Mouse (Mus musculus): Measurements from ENCODE around the gene Cmip. TPM values are rescaled to one million over a fixed set of nuclear protein-coding genes. Genes with fewer than 3 reads are reported as not detected.

Gene Cmip
- polyA plus RNA-seq, 1 experiment from 2014 or later, result 20.8 TPM

GRCm38 (mm10) chr8:117240841-117241494 is 15.9 kb upstream of the Cmip start:
- no peak overlapping the region for H3K27ac ChIP-seq
- WGBS, result 83% methylated on average over 5 of the region's 5 CpGs
- H3K27me3 ChIP-seq, result no peaks in the 10 kb centered on the region
- no peaks in the 10 kb centered on the region for H3K36me3 ChIP-seq
- no peak overlapping the region for H3K9ac ChIP-seq (replicated peaks)
- H3K4me3 ChIP-seq (replicated peaks), result no peak overlapping the region
- no peak for ATAC-seq (ENCODE audit: insufficient number of reproducible peaks, insufficient read depth, low FRiP score, low TSS enrichment, low read depth)
- H3K9me3 ChIP-seq, result no peaks in the 10 kb centered on the region
- 0 out of 2 replicates have a peak, but pooled peaks cover 6% of the 10 kb centered on the region for H3K4me1 ChIP-seq (replicated peaks)
- H3K4me2 ChIP-seq, result no peak overlapping the region

- Histone ChIP-seq H3K4me3 (replicated peaks) (no peak overlapping the region), H3K27ac (no peak overlapping the region)
- WGBS, result 49% methylated on average over 3 of the region's 3 CpGs
Measured at GRCm38 (mm10) chr8:117241848-117242247, 15.0 kb upstream of the Cmip start.

GRCm38 (mm10) chr8:117242286-117242685 is 14.6 kb upstream of the Cmip start:
- Histone ChIP-seq H3K4me1 (replicated peaks) (0 out of 2 replicates have a peak, but pooled peaks cover 6% of the 10 kb centered on the region), H3K9me3 (no peaks in the 10 kb centered on the region), H3K4me3 (replicated peaks) (no peak overlapping the region), H3K27me3 (no peaks in the 10 kb centered on the region), H3K4me2 (no peak overlapping the region), H3K9ac (replicated peaks) (no peak overlapping the region), H3K27ac (no peak overlapping the region), H3K36me3 (no peaks in the 10 kb centered on the region)
- WGBS, result 82% methylated on average over 6 of the region's 6 CpGs
- no peak for ATAC-seq (ENCODE audit: insufficient number of reproducible peaks, insufficient read depth, low FRiP score, low TSS enrichment, low read depth)

More at GRCm38 (mm10) chr8:117241848-117242247, 15.0 kb upstream of the Cmip start:
- no peaks in the 10 kb centered on the region for H3K36me3 ChIP-seq
- 0 out of 2 replicates have a peak, but pooled peaks cover 6% of the 10 kb centered on the region for H3K4me1 ChIP-seq (replicated peaks)
- H3K27me3 ChIP-seq, result no peaks in the 10 kb centered on the region
- H3K9me3 ChIP-seq, result no peaks in the 10 kb centered on the region
- no peak for ATAC-seq (ENCODE audit: insufficient number of reproducible peaks, insufficient read depth, low FRiP score, low TSS enrichment, low read depth)
- no peak overlapping the region for H3K4me2 ChIP-seq
- H3K9ac ChIP-seq (replicated peaks), result no peak overlapping the region

GRCm38 (mm10) chr8:117244601-117245000 is 12.3 kb upstream of the Cmip start:
- no peak overlapping the region for H3K4me3 ChIP-seq (replicated peaks)
- WGBS, result 36% methylated on average over 6 of the region's 6 CpGs
- H3K4me1 ChIP-seq (replicated peaks), result 0 out of 2 replicates have a peak, but pooled peaks cover 6% of the 10 kb centered on the region
- H3K36me3 ChIP-seq, result no peaks in the 10 kb centered on the region
- H3K4me2 ChIP-seq, result no peak overlapping the region
- no peak overlapping the region for H3K9ac ChIP-seq (replicated peaks)
- H3K27me3 ChIP-seq, result no peaks in the 10 kb centered on the region
- H3K9me3 ChIP-seq, result no peaks in the 10 kb centered on the region
- ATAC-seq (ENCODE audit: insufficient number of reproducible peaks, insufficient read depth, low FRiP score, low TSS enrichment, low read depth), result no peak
- no peak overlapping the region for H3K27ac ChIP-seq

GRCm38 (mm10) chr8:117248341-117248740 is 8.5 kb upstream of the Cmip start:
- 84% methylated on average over 11 of the region's 11 CpGs for WGBS
- Histone ChIP-seq H3K9ac (replicated peaks) (no peak overlapping the region), H3K27ac (no peak overlapping the region), H3K4me1 (replicated peaks) (0 out of 2 replicates have a peak, but pooled peaks cover 6% of the 10 kb centered on the region), H3K4me3 (replicated peaks) (no peak overlapping the region), H3K36me3 (no peaks in the 10 kb centered on the region), H3K4me2 (no peak overlapping the region), H3K27me3 (no peaks in the 10 kb centered on the region), H3K9me3 (no peaks in the 10 kb centered on the region)
- no peak for ATAC-seq (ENCODE audit: insufficient number of reproducible peaks, insufficient read depth, low FRiP score, low TSS enrichment, low read depth)

- H3K9ac ChIP-seq (replicated peaks), result no peak overlapping the region
- no peak overlapping the region for H3K4me2 ChIP-seq
- no peak overlapping the region for H3K4me3 ChIP-seq (replicated peaks)
- no peak for ATAC-seq (ENCODE audit: insufficient number of reproducible peaks, insufficient read depth, low FRiP score, low TSS enrichment, low read depth)
- no peaks in the 10 kb centered on the region for H3K9me3 ChIP-seq
- no peak overlapping the region for H3K27ac ChIP-seq
- H3K27me3 ChIP-seq, result no peaks in the 10 kb centered on the region
- no peaks in the 10 kb centered on the region for H3K4me1 ChIP-seq (replicated peaks)
- 50% methylated on average over 7 of the region's 7 CpGs for WGBS
- H3K36me3 ChIP-seq, result no peaks in the 10 kb centered on the region
Measured at GRCm38 (mm10) chr8:117251086-117251681, 5.7 kb upstream of the Cmip start.

- Histone ChIP-seq H3K9me3 (no peaks in the 10 kb centered on the region), H3K9ac (replicated peaks) (no peak overlapping the region), H3K36me3 (no peaks in the 10 kb centered on the region), H3K27ac (no peak overlapping the region), H3K4me1 (replicated peaks) (no peaks in the 10 kb centered on the region), H3K27me3 (no peaks in the 10 kb centered on the region), H3K4me2 (no peak overlapping the region), H3K4me3 (replicated peaks) (no peak overlapping the region)
- WGBS, result 94% methylated on average over 8 of the region's 8 CpGs
- no peak for ATAC-seq (ENCODE audit: insufficient number of reproducible peaks, insufficient read depth, low FRiP score, low TSS enrichment, low read depth)
Measured at GRCm38 (mm10) chr8:117252650-117253049, 4.2 kb upstream of the Cmip start.

GRCm38 (mm10) chr8:117253390-117254269 is 3.2 kb upstream of the Cmip start:
- no peak for ATAC-seq (ENCODE audit: insufficient number of reproducible peaks, insufficient read depth, low FRiP score, low TSS enrichment, low read depth)

GRCm38 (mm10) chr8:117254496-117254895 is 2.4 kb upstream of the Cmip start:
- no peak overlapping the region for H3K4me3 ChIP-seq (replicated peaks)
- no peaks in the 10 kb centered on the region for H3K9me3 ChIP-seq
- no peak overlapping the region for H3K27ac ChIP-seq
- 85% methylated on average over 6 of the region's 6 CpGs for WGBS
- no peaks in the 10 kb centered on the region for H3K36me3 ChIP-seq
- H3K4me1 ChIP-seq (replicated peaks), result peaks cover 14% of the 10 kb centered on the region
- no peak overlapping the region for H3K9ac ChIP-seq (replicated peaks)
- H3K27me3 ChIP-seq, result no peaks in the 10 kb centered on the region
- no peak overlapping the region for H3K4me2 ChIP-seq
- no peak for ATAC-seq (ENCODE audit: insufficient number of reproducible peaks, insufficient read depth, low FRiP score, low TSS enrichment, low read depth)

More at GRCm38 (mm10) chr8:117253390-117254269, 3.2 kb upstream of the Cmip start:
- Histone ChIP-seq H3K27me3 (no peaks in the 10 kb centered on the region), H3K27ac (no peak overlapping the region), H3K9me3 (no peaks in the 10 kb centered on the region), H3K4me3 (replicated peaks) (no peak overlapping the region), H3K4me1 (replicated peaks) (peaks cover 6% of the 10 kb centered on the region), H3K4me2 (no peak overlapping the region), H3K36me3 (no peaks in the 10 kb centered on the region), H3K9ac (replicated peaks) (no peak overlapping the region)
- WGBS, result 89% methylated on average over 17 of the region's 17 CpGs

GRCm38 (mm10) chr8:117256292-117256938 is 449 bp upstream of the Cmip start:
- Histone ChIP-seq H3K4me2 (peak overlapping the region; percentile 86), H3K36me3 (no peaks in the 10 kb centered on the region), H3K9ac (replicated peaks) (peak overlapping the region; percentile 91), H3K4me1 (replicated peaks) (peaks cover 31% of the 10 kb centered on the region), H3K4me3 (replicated peaks) (peak overlapping the region; percentile 89), H3K27me3 (no peaks in the 10 kb centered on the region), H3K9me3 (no peaks in the 10 kb centered on the region), H3K27ac (peak overlapping the region; percentile 89)
- under 1% methylated on average over 71 of the region's 92 CpGs for WGBS
- ATAC-seq (ENCODE audit: insufficient number of reproducible peaks, insufficient read depth, low FRiP score, low TSS enrichment, low read depth), result peak; percentile 72
